Mouse (Mus musculus): Measurements from ENCODE around the gene Prkch. TPM values are rescaled to one million over a fixed set of nuclear protein-coding genes. Genes with fewer than 3 reads are reported as not detected.

The Prkch gene
- total and polyA plus RNA-seq, 2 experiments from 2014 or later = 9.9 to 16.2 TPM

DNA sequence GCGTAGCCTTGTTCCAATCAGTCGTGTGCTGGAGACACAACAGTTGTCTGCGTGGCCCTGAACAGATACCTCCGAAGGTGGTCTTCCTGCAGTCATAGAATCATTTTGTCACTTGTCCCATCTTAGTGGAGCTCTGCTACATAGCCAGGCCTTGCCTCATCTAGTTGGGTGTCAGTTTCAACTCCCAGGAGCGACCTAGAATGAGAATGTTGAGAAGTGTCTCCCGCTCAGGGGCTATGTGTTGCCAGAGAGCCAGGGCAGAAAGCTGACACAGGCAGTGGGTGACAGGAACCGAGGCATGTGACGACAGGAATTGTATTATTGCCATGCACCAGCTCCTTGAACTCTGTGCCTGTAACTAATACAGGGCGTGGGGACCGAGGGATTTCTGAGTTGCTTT, 133.4 kb downstream of the Prkch start:
- Histone ChIP-seq H3K4me3 (ENCODE audit: low read depth, low read length) (no peak overlapping the region), H3K27me3 (ENCODE audit: insufficient read depth, low read length) (no peaks in the 10 kb centered on the region), H3K36me3 (ENCODE audit: insufficient read depth, low read length) (no peaks in the 10 kb centered on the region), H3K4me1 (ENCODE audit: insufficient read depth, low read length) (no peaks in the 10 kb centered on the region), H3K4me2 (ENCODE audit: low read depth, low read length, poor library complexity, severe bottlenecking) (no peak overlapping the region), H3K9ac (replicated peaks; ENCODE audit: low read length, poor library complexity, severe bottlenecking) (no peak overlapping the region), H3K9me3 (ENCODE audit: low read length) (no peaks in the 10 kb centered on the region), H3K27ac (ENCODE audit: low read depth, low read length) (no peak overlapping the region)
- no peak for DNase-seq (ENCODE audit: low spot score)
- no peak for ATAC-seq (ENCODE audit: low FRiP score)
- TF ChIP-seq CTCF (IDR thresholded peaks at IDR 0.05) = no peak
- 85% methylated on average over 10 of the region's 10 CpGs for WGBS

DNA sequence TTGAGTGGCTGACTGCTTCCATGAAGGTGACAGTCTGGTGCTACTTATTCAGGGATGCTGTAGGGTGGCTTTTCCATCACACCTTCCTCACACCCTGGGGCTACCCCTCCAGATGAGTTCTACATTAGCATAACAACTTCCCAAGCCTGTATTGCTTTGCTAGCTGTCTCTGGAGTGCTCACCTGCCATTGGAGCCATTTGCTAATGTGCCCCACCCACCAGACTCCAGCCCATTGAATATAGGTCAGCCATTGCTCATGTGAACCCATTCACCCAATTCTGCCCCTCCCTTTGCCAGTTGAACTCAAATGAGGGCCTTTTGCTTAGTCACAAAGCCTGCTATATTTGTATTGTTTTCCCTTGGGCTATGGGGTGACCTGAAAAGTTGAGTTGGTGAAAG, 135.2 kb downstream of the Prkch start:
- Histone ChIP-seq H3K27ac (ENCODE audit: low read depth, low read length) (no peak overlapping the region), H3K4me3 (ENCODE audit: low read depth, low read length) (no peak overlapping the region), H3K4me2 (ENCODE audit: low read depth, low read length, poor library complexity, severe bottlenecking) (no peak overlapping the region), H3K27me3 (ENCODE audit: insufficient read depth, low read length) (no peaks in the 10 kb centered on the region), H3K4me1 (ENCODE audit: insufficient read depth, low read length) (no peaks in the 10 kb centered on the region), H3K9me3 (ENCODE audit: low read length) (no peaks in the 10 kb centered on the region), H3K36me3 (ENCODE audit: insufficient read depth, low read length) (no peaks in the 10 kb centered on the region), H3K9ac (replicated peaks; ENCODE audit: low read length, poor library complexity, severe bottlenecking) (no peak overlapping the region)
- ATAC-seq (ENCODE audit: low FRiP score) (no peak), DNase-seq (ENCODE audit: low spot score) (no peak)
- TF ChIP-seq CTCF (IDR thresholded peaks at IDR 0.05) = no peak

DNA sequence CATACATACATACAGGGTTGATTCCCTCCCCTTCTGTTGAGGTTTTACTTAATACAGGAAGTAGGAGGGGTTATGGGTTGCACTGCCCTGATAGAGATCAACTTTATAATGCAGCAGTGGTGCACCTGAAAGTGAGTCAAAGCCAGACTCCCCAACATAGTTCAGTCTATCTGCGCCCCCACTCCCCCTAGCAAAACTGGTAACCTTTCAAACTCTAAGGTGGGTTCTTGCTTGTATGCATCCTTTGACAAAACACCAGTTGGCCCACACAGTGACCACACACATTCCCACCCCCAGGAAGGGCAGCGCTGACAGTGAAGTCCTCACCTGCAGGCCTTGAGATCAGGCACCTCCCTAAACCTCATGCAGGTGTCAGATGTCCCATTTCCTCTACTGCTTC, 135.9 kb downstream of the Prkch start:
- no peak overlapping the region for H3K27ac ChIP-seq (ENCODE audit: low read depth, low read length)
- H3K4me3 ChIP-seq (ENCODE audit: low read depth, low read length) = no peak overlapping the region
- no peak for DNase-seq (ENCODE audit: low spot score)
- no peak for ATAC-seq (ENCODE audit: low FRiP score)
- TF ChIP-seq CTCF (IDR thresholded peaks at IDR 0.05) = no peak
- H3K4me2 ChIP-seq (ENCODE audit: low read depth, low read length, poor library complexity, severe bottlenecking) = no peak overlapping the region
- H3K27me3 ChIP-seq (ENCODE audit: insufficient read depth, low read length) = no peaks in the 10 kb centered on the region
- WGBS = 100% methylated on average over 2 of the region's 2 CpGs
- H3K4me1 ChIP-seq (ENCODE audit: insufficient read depth, low read length) = no peaks in the 10 kb centered on the region
- no peak overlapping the region for H3K9ac ChIP-seq (replicated peaks; ENCODE audit: low read length, poor library complexity, severe bottlenecking)
- no peaks in the 10 kb centered on the region for H3K9me3 ChIP-seq (ENCODE audit: low read length)
- no peaks in the 10 kb centered on the region for H3K36me3 ChIP-seq (ENCODE audit: insufficient read depth, low read length)

DNA sequence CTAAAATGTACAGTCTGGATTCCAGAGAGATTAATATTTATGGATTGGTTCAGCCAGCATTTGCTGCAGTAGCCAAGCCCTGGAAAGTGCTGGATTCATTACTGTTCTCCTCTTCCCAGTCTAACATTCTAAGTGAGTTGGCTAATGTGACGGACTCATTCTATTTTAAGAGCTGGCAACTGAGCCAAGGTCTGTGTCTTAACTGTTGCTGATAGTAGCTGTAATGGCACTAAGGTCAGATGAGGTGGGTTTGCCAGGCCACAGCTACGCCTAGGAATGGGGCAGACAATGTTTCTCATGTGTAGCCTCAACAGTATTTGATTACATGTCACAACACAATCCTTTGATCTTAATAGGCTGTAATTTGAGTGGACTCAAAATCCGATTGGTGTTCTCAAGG, 137.5 kb downstream of the Prkch start:
- H3K9me3 ChIP-seq (ENCODE audit: low read length) = no peaks in the 10 kb centered on the region
- no peak overlapping the region for H3K4me2 ChIP-seq (ENCODE audit: low read depth, low read length, poor library complexity, severe bottlenecking)
- H3K9ac ChIP-seq (replicated peaks; ENCODE audit: low read length, poor library complexity, severe bottlenecking) = no peak overlapping the region
- H3K4me3 ChIP-seq (ENCODE audit: low read depth, low read length) = no peak overlapping the region
- no peaks in the 10 kb centered on the region for H3K27me3 ChIP-seq (ENCODE audit: insufficient read depth, low read length)
- ATAC-seq (ENCODE audit: low FRiP score) (no peak), DNase-seq (ENCODE audit: low spot score) (no peak)
- 94% methylated on average over 3 of the region's 3 CpGs for WGBS
- no peaks in the 10 kb centered on the region for H3K36me3 ChIP-seq (ENCODE audit: insufficient read depth, low read length)
- TF ChIP-seq CTCF (IDR thresholded peaks at IDR 0.05) = no peak
- H3K4me1 ChIP-seq (ENCODE audit: insufficient read depth, low read length) = no peaks in the 10 kb centered on the region
- H3K27ac ChIP-seq (ENCODE audit: low read depth, low read length) = no peak overlapping the region

DNA sequence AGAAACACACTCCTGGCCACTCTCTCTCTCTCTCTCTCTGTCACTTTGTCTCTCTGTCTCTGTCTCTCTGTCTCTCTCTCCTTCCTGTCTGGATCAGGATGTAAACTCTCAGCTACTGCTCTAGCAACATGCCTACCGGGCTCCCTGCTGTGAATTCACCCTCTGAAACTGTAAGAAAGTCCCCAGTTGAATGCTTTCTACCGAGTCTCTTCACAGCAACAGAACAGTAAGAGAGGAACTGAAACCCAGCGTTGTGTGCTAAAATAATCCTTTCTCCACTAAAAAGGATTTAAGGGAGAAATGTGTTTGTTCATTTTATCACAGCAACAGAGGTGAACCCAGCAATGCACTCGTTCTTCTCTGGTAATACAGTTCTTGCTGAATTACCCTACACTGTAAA, 138.5 kb downstream of the Prkch start:
- no peak overlapping the region for H3K27ac ChIP-seq (ENCODE audit: low read depth, low read length)
- TF ChIP-seq CTCF (IDR thresholded peaks at IDR 0.05) = no peak
- H3K9me3 ChIP-seq (ENCODE audit: low read length) = no peaks in the 10 kb centered on the region
- no peak for ATAC-seq (ENCODE audit: low FRiP score)
- WGBS = 70% methylated on average over 4 of the region's 4 CpGs
- H3K27me3 ChIP-seq (ENCODE audit: insufficient read depth, low read length) = no peaks in the 10 kb centered on the region
- no peaks in the 10 kb centered on the region for H3K36me3 ChIP-seq (ENCODE audit: insufficient read depth, low read length)
- H3K4me1 ChIP-seq (ENCODE audit: insufficient read depth, low read length) = no peaks in the 10 kb centered on the region
- H3K9ac ChIP-seq (replicated peaks; ENCODE audit: low read length, poor library complexity, severe bottlenecking) = no peak overlapping the region
- no peak overlapping the region for H3K4me2 ChIP-seq (ENCODE audit: low read depth, low read length, poor library complexity, severe bottlenecking)
- no peak overlapping the region for H3K4me3 ChIP-seq (ENCODE audit: low read depth, low read length)
- no peak for DNase-seq (ENCODE audit: low spot score)

DNA sequence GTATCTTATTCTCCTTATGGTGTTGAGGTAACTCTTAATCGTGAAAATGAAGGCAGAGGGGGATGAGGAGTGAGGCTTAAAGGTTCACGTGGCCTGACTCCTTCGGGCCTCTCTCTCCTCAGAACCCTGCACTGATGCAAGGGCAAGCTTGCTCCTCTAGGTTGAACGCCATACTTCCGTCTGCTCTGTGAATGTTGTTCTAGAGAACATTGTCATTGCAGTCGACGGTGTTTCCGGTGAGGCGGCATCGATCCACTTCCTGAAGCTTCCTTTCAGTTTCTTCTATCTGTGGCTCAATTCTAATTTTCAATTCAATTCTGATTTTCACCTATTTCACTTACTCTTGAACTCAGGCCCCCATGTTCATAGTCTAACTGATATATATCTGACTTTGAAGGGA, 139.3 kb downstream of the Prkch start:
- DNase-seq (ENCODE audit: low spot score) (no peak), ATAC-seq (ENCODE audit: low FRiP score) (no peak)
- TF ChIP-seq CTCF (IDR thresholded peaks at IDR 0.05) = no peak
- Histone ChIP-seq H3K9ac (replicated peaks; ENCODE audit: low read length, poor library complexity, severe bottlenecking) (no peak overlapping the region), H3K4me1 (ENCODE audit: insufficient read depth, low read length) (no peaks in the 10 kb centered on the region), H3K27ac (ENCODE audit: low read depth, low read length) (no peak overlapping the region), H3K27me3 (ENCODE audit: insufficient read depth, low read length) (0 out of 2 replicates have a peak, but pooled peaks cover 3% of the 10 kb centered on the region), H3K4me2 (ENCODE audit: low read depth, low read length, poor library complexity, severe bottlenecking) (no peak overlapping the region), H3K4me3 (ENCODE audit: low read depth, low read length) (no peak overlapping the region), H3K36me3 (ENCODE audit: insufficient read depth, low read length) (no peaks in the 10 kb centered on the region), H3K9me3 (ENCODE audit: low read length) (no peaks in the 10 kb centered on the region)
- WGBS = 94% methylated on average over 10 of the region's 10 CpGs

All from midbrain, postnatal 0 days (tissue).